Mouse (Mus musculus) bone marrow macrophage, adult 2 months (primary cell): ENCODE measurements around the gene Cbx7.

ENCODE experiments used
- CTCF ChIP-seq: IDR thresholded peaks from 2 replicates; pipeline ENCODE4 v1.5.1; 2012; ENCODE audit warnings: low read depth, mild to moderate bottlenecking, low read length, moderate library complexity
- POLR2A ChIP-seq: IDR thresholded peaks from 2 replicates; pipeline ENCODE4 v1.6.1; 2012; ENCODE audit warnings: mild to moderate bottlenecking, low read depth, low read length, borderline replicate concordance

DNA sequence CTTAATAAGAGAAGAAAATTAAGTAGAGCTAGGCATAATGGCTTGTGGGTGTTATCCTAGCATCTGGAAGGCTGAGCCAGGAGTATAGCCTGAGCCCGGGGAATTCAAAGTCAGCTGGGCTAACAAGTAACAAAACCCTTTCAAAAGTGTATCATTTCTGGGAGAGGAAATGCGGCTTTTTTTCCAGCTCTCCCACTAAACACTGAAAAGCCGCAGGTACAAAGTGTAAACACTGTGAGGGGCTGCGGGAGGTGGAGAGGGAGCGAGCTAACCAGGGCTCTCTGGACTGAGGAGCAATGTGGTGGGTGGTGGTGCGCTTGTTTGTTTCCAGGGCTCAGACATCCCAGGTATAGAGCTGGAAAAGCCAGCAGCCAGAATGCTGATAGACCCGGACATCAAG is 6.5 kb downstream of the Cbx7 start:
- TF ChIP-seq CTCF (no peak), POLR2A (no peak)
